Mouse (Mus musculus): ENCODE results near the gene Tns1.

The Tns1 gene

DNA sequence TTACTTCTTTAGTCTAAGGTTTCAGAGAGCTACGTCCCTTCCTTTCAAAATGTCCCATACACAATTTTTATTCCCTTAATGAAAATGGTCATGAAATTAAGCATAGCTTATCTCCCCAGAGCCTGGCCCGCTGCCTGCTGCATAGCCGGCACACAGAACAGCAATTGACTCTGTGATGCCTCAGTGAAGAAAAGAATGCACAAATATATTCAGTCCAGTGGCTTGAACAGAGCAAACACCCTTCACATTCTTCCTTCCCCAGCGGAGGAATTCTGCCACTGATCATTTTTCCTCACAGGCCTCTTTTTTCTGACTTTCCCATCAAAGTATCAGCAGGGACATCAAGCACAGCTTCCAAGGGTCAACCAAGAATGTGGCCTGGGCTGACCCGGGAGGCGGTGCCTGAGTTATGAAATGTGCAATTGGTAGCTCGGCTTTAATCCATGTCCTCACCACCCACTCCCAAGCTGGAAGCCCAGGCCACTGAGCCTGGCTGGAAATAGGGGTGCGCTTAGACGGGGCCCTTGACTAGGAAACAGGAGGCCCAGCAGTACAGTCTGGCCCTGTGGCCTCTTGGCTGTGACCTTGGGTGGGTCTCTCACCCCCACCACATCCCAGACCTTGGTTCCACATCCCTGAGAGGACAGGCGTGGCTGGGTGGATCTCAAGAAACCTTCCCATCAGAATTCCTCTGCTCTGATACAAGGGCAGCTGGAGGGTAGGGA lies 191.7 kb downstream of the Tns1 start:
- DNase-seq (ENCODE audit: low spot score in 2 of 2) = no peak

DNA sequence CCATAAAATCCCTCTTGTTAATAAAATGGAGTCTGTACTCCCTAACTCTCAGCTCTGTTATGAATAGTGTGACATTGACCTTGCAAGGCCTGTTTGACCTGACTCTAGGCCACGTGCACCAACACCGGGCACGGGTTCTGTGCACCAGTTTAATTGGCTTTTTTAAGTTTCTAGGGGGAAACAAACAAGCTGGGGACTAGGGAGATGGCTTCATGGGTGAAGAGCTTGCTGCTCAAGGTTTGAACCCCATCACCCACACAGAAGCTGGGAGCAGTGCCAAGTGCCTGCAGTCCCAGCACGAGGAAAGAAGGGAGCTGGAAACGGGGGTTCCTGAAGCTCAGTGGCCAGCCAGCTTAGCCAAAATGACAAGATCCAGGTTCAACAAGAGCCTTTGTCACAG lies 192.4 kb downstream of the Tns1 start:
- DNase-seq (ENCODE audit: low spot score in 2 of 2) = no peak

- no peak for DNase-seq (ENCODE audit: low spot score in 2 of 2)
These were observed 193.7 kb downstream of the Tns1 start for GRCm38 (mm10) chr1:73930411-73931134.

DNA sequence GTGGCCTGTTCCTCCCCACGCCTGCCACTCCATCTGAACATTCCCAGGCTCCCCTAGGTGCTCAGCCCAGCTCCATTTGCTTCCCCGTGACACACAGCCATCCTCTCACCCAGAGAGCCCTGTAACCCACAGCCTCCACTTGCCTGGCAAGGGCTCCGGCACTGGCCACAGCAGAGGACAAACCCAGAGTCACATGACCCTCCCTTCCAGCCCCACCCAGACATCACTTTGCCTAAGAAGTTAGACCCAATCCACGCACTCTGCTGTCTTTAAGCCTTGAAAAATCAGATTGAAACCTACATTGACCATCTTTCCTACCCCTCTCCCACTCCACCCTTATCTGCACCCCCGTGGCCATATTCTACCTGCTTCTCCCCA lies 194.3 kb downstream of the Tns1 start:
- DNase-seq (ENCODE audit: low spot score in 2 of 2) = no peak

GRCm38 (mm10) chr1:73929211-73929951 lies 194.9 kb downstream of the Tns1 start:
- DNase-seq (ENCODE audit: low spot score in 2 of 2) = no peak

- DNase-seq (ENCODE audit: low spot score in 2 of 2) = no peak
These were observed 195.9 kb downstream of the Tns1 start for GRCm38 (mm10) chr1:73928385-73928784.

DNA sequence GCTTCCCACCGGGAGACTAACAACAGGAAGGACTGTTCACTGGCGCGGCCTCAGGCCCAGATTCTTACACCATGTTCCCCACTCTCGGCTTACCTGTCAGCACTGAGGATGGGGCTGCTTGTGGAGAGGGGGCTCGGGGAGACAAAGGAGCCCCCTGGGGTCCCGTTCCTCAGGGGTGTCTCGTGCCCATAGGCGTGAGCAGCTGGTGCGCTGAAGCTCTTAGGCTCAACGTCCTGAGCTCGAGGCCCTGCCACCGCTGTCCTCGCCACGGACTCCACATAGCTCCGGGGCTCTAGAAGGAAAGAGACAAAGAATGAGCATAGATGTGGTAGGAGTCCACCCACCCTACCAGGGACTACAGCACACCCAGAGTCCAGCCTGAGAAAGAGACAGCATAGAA lies 196.4 kb downstream of the Tns1 start:
- DNase-seq (ENCODE audit: low spot score in 2 of 2) = no peak

DNA sequence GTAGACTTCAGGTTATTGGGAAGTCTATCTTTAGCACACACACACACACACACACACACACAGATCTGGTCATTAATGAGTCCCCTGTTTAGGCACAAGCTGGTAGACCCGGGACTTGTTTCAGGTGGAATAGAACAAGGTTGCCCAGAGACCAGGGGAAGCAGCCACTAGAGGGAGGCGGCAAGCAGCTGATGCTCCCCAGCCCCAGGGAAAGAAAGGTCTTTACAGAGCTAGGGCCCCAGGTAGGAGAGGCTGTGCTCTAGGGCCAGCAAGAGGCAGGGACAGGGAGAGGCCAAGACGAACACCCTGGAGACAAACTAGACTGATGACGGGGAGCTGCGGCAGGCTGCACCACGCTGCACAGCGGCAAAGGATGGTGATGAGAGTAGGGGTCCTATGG lies 198.0 kb downstream of the Tns1 start:
- no peak for DNase-seq (ENCODE audit: low spot score in 2 of 2)

- DNase-seq (ENCODE audit: low spot score in 2 of 2) = no peak
These were observed 199.2 kb downstream of the Tns1 start for GRCm38 (mm10) chr1:73924871-73925610.

DNA sequence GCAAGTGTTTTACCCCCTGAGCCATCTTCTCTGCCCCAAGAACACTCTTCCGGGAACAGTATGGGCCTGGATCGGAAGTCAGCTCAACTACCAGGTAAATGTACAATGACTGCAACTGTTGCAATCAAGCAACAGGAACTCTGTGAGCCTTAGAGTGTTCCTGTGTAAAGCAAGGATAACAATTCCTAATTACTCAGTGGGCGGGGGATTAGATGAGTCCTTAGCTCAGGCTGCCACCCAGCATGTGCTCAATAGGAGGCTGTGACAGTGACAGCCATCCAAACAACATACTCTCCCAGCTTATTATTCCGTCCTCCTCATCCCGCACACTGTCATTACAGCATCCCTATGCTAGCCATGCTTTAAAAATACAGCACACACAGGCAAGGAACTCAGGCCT lies 200.0 kb downstream of the Tns1 start:
- DNase-seq (ENCODE audit: low spot score in 2 of 2) = no peak

- DNase-seq (ENCODE audit: low spot score in 2 of 2) = no peak
These were observed 201.1 kb downstream of the Tns1 start for GRCm38 (mm10) chr1:73923185-73923584.

DNA sequence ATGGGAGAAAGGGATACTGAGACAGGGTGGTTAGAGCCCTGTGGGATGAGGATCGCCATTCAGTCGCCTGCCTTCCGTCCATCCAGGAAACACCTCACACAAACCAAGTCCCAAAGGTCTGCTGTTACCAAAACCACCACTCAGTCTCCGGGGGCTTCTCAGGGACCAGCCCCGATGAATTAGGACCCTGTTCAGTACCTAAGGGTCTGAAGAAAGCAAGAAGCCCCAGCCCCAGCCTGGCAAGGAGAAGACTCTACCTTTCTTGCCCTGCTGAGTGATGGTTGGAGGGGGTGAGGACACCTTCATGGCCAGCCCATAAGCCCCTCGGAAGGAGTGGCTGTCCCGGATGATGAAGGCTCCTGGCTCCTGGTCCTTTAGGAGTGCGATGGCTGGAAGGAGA lies 203.5 kb downstream of the Tns1 start:
- no peak for DNase-seq (ENCODE audit: low spot score in 2 of 2)

DNA sequence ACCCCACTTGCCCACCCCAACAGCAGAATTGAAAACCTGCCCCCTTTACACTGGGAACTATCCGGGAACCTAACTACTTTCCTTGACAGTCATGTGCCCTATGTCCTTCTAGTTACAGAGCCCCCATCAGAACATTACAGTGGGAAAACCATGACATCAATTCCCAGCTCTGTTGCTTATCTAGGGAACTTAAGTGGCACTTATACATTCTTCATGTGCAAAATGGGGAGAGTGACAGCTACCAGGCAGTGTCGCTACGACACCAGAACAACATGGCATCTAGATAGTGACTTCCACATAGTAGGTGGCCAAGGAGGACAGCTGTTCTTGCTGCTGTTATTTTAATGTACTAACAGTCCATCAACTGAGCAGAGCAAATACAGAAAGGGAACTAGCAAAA lies 204.3 kb downstream of the Tns1 start:
- no peak for DNase-seq (ENCODE audit: low spot score in 2 of 2)

DNA sequence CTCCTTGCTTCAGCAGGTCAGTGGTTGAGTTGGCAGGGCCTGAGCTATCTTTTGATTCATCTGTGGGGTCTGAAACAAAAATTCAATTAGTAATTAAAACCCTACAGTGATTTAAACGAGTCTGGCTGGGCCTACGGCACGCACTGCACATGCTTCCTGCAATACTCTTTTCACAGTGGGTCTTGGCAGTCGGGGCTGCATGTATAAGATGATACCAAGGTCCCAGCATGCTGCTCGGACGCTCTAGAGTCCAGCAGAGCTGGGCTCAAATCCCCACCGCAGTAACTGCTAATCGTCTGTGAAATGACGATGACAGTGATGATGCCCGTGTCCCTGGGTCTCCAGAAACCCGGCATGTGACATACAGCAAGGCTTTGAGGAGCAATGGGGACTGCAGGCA lies 206.2 kb downstream of the Tns1 start:
- DNase-seq (ENCODE audit: low spot score in 2 of 2) = no peak

GRCm38 (mm10) chr1:73916298-73916697 lies 208.0 kb downstream of the Tns1 start:
- peak in 1 of 2 experiments; percentile 39 for DNase-seq (ENCODE audit: low spot score in 2 of 2)

GRCm38 (mm10) chr1:73915218-73916070 lies 208.8 kb downstream of the Tns1 start:
- DNase-seq (ENCODE audit: low spot score in 2 of 2) = peak in 1 of 2 experiments; percentile 54

GRCm38 (mm10) chr1:73914076-73914475 lies 210.2 kb downstream of the Tns1 start:
- DNase-seq (ENCODE audit: low spot score in 2 of 2) = peak in 1 of 2 experiments; percentile 55

DNA sequence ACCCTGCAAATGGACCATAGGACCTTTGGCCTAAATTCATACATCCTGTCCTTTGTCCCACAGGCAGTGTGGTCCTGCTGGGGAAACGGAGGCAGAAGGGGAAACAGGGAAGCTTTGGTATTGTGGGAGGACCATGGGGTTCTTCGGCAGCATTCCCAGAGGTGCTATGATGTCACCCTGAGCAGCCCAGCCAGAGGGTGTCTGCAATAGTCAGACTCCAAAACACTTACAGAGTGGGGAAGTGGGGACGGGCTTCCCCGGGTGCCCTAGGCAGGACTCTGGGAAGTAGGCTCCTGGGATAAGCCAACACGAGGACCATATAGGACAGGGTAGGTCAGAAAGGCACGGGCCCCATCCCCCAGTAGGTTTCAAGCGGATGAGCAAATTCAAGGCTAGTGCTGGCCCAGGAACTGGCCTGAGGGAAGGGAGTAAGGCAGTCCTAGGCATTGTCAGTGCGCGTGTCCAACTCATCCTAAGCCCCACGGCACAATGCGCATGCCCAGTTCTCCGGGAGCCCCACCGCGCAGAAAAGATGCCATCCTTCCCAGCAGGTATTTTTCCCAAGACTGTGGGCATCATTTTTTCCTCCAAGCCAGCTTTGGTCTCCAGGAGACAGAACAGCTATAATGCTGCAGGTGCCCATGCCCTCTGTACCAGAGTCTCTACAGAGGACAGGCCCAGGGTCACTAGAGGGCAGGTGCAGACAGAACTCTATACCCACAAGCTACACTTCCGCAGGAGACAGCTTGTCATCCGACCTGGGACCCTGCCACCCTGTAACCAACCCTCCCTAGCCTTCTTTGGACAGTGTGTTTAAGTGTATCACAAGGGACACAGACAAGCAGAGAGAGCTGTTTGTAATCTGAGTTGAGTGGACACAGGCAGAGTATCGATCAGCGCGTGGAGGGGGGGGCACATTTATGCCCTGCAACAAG lies 210.9 kb downstream of the Tns1 start:
- peak in 1 of 2 experiments; percentile 54 for DNase-seq (ENCODE audit: low spot score in 2 of 2)

DNA sequence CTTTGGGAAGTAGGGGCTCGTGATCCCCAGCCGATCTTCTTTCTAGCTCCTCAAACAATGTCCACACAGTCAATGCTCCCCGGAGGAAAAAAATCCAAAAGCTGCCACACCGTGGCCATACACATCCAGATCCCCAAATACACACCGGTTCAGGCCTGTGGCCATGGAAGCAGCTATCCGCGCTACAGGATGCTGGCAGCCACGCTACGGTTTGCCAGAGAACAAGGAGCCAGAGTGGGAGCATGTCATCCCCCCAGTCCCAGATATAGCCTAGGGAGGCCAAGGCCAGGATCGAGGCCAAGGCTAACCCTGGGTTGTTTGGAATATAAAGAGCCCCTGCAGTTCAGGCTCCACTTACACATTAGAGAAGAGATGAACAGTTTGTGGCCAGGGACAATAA lies 211.8 kb downstream of the Tns1 start:
- DNase-seq (ENCODE audit: low spot score in 2 of 2) = peak in 1 of 2 experiments; percentile 54

DNA sequence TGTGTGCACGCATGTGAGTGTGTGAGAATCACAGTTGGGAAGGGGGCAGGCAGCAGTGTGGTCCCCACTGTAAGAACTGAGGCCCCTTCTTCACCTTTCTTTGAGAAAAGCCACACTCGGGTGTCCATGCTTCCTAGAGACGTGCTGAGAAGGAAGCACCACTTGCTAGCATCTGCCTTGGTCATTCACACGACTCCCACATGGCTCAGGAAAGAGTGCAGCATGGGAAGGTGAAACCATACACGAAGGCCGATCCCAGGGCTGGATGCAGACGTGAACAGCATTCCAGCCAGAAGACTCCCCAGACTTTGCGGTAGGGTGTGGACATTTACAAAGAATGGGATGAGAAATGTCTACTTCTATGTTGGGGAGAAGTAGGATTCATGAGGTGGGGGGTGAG lies 212.3 kb downstream of the Tns1 start:
- peak in 1 of 2 experiments; percentile 53 for DNase-seq (ENCODE audit: low spot score in 2 of 2)
